Mouse (Mus musculus) hindbrain, embryonic 12.5 days (tissue): Measurements from ENCODE around the gene Lin54. TPM values are rescaled to one million over a fixed set of nuclear protein-coding genes. Genes with fewer than 3 reads are reported as not detected.

Experiments
- ATAC-seq: fragments of 200-750 bp; cut with Nextera tagmentation; 2 replicates; pipeline ENCODE4 v1.8.0; 2017; ENCODE audit warnings: moderate TSS enrichment; ENCODE audit not compliant: low FRiP score
- H3K27ac ChIP-seq: fragments of 300-500 bp; sonication (generic); 2 replicates; pipeline ENCODE4 v1.5.1; 2016; ENCODE audit warnings: mild to moderate bottlenecking
- H3K27me3 ChIP-seq: fragments of 300-500 bp; sonication (generic); 2 replicates; pipeline ENCODE4 v1.6.1; 2016; ENCODE audit warnings: mild to moderate bottlenecking
- H3K36me3 ChIP-seq: fragments of 300-500 bp; sonication (generic); 2 replicates; pipeline ENCODE4 v1.6.1; 2016; ENCODE audit warnings: mild to moderate bottlenecking
- H3K4me1 ChIP-seq: fragments of 300-500 bp; sonication (generic); 2 replicates; pipeline ENCODE4 v1.6.1; 2016
- H3K4me2 ChIP-seq: fragments of 300-500 bp; sonication (generic); replicated peaks from 2 replicates; pipeline ENCODE4 v1.6.1; 2016; ENCODE audit warnings: mild to moderate bottlenecking
- H3K4me3 ChIP-seq: fragments of 300-500 bp; sonication (generic); 2 replicates; pipeline ENCODE4 v1.5.1; 2016; ENCODE audit warnings: mild to moderate bottlenecking
- H3K9ac ChIP-seq: fragments of 300-500 bp; sonication (generic); 2 replicates; pipeline ENCODE4 v1.6.1; 2016; ENCODE audit warnings: mild to moderate bottlenecking, moderate library complexity
- H3K9me3 ChIP-seq: fragments of 300-500 bp; sonication (generic); replicated peaks from 2 replicates; pipeline ENCODE4 v1.6.1; 2016; ENCODE audit warnings: mild to moderate bottlenecking
- WGBS: fragments of 180-500 bp; shearing (Covaris S2); methylation state at CpG from one replicate; pipeline ENCODE4 v1.1.7; 2016; 5-methylcytosine and 5-hydroxymethylcytosine counted together
- polyA plus RNA-seq: library from polyadenylated mRNA; unstranded; fragments of >200 nt; fragmentation: Nextera tagmentation; extraction: Ambion mirVana; gene quantifications from 2 replicates; pipeline ENCODE4 v1.2.1, GENCODE M21; 2016

The Lin54 gene
- polyA plus RNA-seq, 1 experiment from 2014 or later: 14.4 TPM

DNA sequence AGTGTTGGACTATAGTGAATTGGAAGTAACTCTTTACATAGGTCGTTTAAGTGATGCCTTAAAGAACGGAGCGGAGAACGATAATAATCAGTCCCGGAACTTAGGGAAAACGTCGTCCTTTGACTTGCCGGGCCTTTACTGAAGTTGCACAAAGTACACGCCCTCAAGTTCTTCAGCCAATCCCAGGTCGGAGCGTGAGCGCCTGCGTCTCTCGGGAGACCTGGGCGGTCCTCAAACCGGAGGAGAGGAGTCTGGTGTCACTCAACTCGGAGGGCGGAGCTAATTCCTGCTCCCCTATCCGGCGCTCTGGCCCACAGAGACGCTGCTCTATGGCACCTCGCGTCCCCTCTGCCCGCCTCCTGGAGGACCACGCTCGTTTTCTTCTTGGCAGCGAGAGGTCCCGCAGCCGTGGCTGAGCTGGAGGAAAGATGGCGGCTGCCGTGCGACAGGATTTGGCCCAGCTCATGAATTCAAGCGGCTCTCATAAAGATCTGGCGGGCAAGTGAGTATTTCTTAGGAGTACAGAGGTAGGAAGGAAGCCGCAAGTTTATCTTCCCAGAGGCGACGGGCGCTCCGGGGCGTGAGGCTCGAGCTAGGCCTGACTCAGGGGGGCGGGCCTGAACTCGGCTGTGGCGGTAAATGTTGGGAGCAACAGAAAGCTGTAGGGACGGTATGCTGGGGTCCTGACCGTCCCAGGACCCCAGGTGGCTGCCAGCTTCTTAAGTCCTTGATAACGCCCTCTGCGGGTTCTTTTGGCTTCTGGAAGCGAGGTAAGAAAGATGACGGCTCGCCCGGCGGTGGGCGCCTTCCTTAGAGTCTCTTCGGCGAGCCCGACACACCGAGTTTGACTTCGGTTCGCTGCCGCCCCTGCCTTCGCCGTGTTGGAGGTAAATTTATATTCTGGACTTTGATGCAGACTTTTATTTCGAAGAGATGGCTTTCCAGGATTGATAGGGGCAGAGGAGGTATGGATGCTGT is 17.9 kb upstream of the Lin54 start, which contains the start of gene Cops4:
Gene Cops4 (plus strand): TSS at position 261 of the 978 bp plus-strand sequence.
- H3K9ac ChIP-seq: peak within 1 kb of the TSS; percentile 84
- peak within 1 kb of the TSS; percentile 68 for H3K4me2 ChIP-seq
- peak within 1 kb of the TSS; percentile 81 for H3K27ac ChIP-seq
- H3K4me1 ChIP-seq: peaks cover 15% of the 10 kb centered on the region
- 0 out of 2 replicates have a peak, but pooled peaks cover 2% of the 10 kb centered on the region for H3K27me3 ChIP-seq
- under 1% methylated on average over 64 of the region's 64 CpGs for WGBS
- H3K9me3 ChIP-seq: no peaks in the 10 kb centered on the region
- ATAC-seq: peak; percentile 100
- H3K4me3 ChIP-seq: peak within 1 kb of the TSS; percentile 69
- H3K36me3 ChIP-seq: no peaks in the 10 kb centered on the region

DNA sequence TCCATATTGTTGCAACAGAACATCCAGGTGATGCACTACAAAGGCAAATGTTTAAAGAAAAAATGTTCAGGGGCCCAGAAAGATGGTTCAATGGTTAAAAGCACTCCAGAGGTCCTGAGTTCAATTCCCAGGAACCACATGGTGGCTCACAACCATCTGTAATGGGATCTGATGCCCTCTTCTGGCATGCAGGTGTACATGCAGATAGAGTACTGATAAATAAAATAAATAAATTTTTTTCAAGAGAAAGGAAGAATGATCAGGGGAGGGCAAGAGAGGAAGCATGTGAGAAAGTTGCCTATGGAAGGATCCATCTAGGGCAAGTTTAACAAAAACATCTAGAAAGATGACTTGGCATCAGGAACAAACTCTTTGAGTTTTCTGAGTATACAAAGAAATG is 12.1 kb upstream of the Lin54 start:
- Histone ChIP-seq H3K9ac (no peak overlapping the region), H3K27ac (no peak overlapping the region), H3K4me3 (no peak overlapping the region), H3K4me2 (no peak overlapping the region), H3K9me3 (no peaks in the 10 kb centered on the region), H3K36me3 (no peaks in the 10 kb centered on the region), H3K4me1 (peaks cover 2% of the 10 kb centered on the region), H3K27me3 (peaks cover 5% of the 10 kb centered on the region; the same call in 1 of the 2 replicates)
- no peak for ATAC-seq

GRCm38 (mm10) chr5:100509247-100509646 is 8.8 kb upstream of the Lin54 start:
- no peak overlapping the region for H3K4me3 ChIP-seq
- no peaks in the 10 kb centered on the region for H3K4me1 ChIP-seq
- H3K4me2 ChIP-seq: no peak overlapping the region
- no peak for ATAC-seq
- H3K9me3 ChIP-seq: no peaks in the 10 kb centered on the region
- H3K36me3 ChIP-seq: no peaks in the 10 kb centered on the region
- peaks cover 4% of the 10 kb centered on the region; the same call in 1 of the 2 replicates for H3K27me3 ChIP-seq
- no peak overlapping the region for H3K27ac ChIP-seq
- 79% methylated on average over 11 of the region's 11 CpGs for WGBS
- H3K9ac ChIP-seq: no peak overlapping the region

- Histone ChIP-seq H3K4me3 (no peak overlapping the region), H3K36me3 (no peaks in the 10 kb centered on the region), H3K4me2 (peak overlapping the region; percentile 76), H3K4me1 (peaks cover 19% of the 10 kb centered on the region), H3K9ac (no peak overlapping the region; the same call in 1 of the 2 replicates), H3K27ac (no peak overlapping the region; the same call in 1 of the 2 replicates), H3K27me3 (no peaks in the 10 kb centered on the region), H3K9me3 (no peaks in the 10 kb centered on the region)
- WGBS: 88% methylated on average over 4 of the region's 4 CpGs
- no peak for ATAC-seq
Measured at GRCm38 (mm10) chr5:100501267-100501666, 828 bp upstream of the Lin54 start.

DNA sequence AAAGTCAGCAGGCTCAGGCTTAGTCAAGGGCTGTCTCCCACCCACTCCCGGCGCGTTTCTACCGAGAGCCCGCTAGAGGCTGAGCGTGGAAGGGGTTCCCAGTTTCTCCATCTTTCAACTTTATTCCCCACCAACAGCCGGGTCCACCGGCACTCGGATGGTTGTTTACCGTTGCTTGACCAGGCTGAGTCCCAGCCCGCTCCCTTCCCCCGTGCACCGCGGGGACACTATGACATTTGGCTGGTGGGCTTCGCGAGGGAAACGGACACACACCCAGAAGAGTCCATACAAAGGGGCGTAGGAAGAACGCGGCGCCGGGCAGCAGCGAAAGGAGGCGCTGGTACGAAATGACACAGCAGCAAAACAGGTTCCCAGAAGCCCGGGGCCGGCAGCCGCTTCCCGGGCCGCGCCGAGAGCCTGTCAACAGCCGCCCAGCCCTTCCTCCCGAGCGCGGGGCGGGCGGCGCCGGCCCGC is 571 bp downstream of the Lin54 start:
- Histone ChIP-seq H3K27ac (peak overlapping the region; percentile 66), H3K36me3 (no peaks in the 10 kb centered on the region), H3K4me3 (peak overlapping the region; percentile 79), H3K9ac (peak overlapping the region; percentile 61), H3K9me3 (no peaks in the 10 kb centered on the region), H3K27me3 (no peaks in the 10 kb centered on the region), H3K4me2 (peak overlapping the region; percentile 76), H3K4me1 (peaks cover 19% of the 10 kb centered on the region)
- under 1% methylated on average over 34 of the region's 41 CpGs for WGBS
- ATAC-seq: peak; percentile 17; the same call in 1 of the 2 replicates

- Histone ChIP-seq H3K4me3 (peak overlapping the region; percentile 79), H3K9me3 (no peaks in the 10 kb centered on the region), H3K4me2 (peak overlapping the region; percentile 76), H3K9ac (peak overlapping the region; percentile 61), H3K4me1 (peaks cover 19% of the 10 kb centered on the region), H3K27me3 (no peaks in the 10 kb centered on the region), H3K36me3 (no peaks in the 10 kb centered on the region), H3K27ac (0 out of 2 replicates have a peak overlapping the region, but pooled peaks have one; percentile 66)
- WGBS: 29% methylated on average over 2 of the region's 2 CpGs
- no peak for ATAC-seq
Measured at GRCm38 (mm10) chr5:100499243-100499642, 1.2 kb downstream of the Lin54 start.

DNA sequence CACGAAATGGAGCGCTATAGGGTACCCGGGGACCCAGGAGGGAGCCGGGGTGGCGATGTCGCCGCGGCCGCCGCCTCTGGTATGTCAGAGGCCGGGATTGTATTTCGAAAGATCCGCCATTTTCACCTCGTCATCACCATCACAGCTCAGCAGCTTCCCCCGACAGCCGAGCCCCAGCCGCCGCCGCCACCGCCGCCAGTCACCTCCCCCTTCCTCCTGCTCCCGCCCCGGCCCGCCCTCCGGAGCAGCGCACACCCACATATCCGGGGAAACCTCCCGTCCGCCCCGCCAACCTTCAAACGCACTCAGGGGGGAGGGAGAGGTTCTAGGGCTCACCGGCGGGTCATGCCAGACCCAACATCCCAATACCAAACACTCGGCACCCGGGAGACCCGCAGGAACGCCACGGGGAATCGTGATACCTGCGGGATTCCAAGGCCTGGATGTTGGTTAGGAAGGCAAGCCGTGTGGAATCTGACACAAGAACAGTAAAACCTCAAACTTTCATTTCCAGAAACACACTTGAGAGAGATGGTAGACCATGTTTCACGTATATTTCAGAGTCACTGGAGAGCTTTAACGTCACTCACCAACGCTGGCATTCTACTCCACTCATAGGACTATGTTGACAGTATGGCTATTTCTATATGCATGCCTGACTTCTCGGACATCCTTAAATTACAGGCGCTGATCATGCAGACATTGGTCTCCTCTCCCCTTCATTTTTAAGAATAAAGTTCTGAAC is 1.8 kb downstream of the Lin54 start:
- H3K4me3 ChIP-seq: peak overlapping the region; percentile 79
- H3K27ac ChIP-seq: peak overlapping the region; percentile 73
- no peaks in the 10 kb centered on the region for H3K36me3 ChIP-seq
- no peaks in the 10 kb centered on the region for H3K27me3 ChIP-seq
- H3K4me2 ChIP-seq: peak overlapping the region; percentile 76
- peaks cover 19% of the 10 kb centered on the region for H3K4me1 ChIP-seq
- no peaks in the 10 kb centered on the region for H3K9me3 ChIP-seq
- 1% methylated on average over 41 of the region's 46 CpGs for WGBS
- H3K9ac ChIP-seq: peak overlapping the region; percentile 80
- ATAC-seq: peak; percentile 68

GRCm38 (mm10) chr5:100491704-100492103 is 8.7 kb downstream of the Lin54 start:
- H3K4me1 ChIP-seq: no peaks in the 10 kb centered on the region
- no peaks in the 10 kb centered on the region for H3K27me3 ChIP-seq
- WGBS: 55% methylated on average over 4 of the region's 4 CpGs
- H3K27ac ChIP-seq: no peak overlapping the region
- H3K9me3 ChIP-seq: no peaks in the 10 kb centered on the region
- no peak overlapping the region for H3K4me2 ChIP-seq
- H3K4me3 ChIP-seq: no peak overlapping the region
- no peak overlapping the region for H3K9ac ChIP-seq
- ATAC-seq: no peak
- H3K36me3 ChIP-seq: no peaks in the 10 kb centered on the region

- no peak for ATAC-seq
- Histone ChIP-seq H3K27me3 (no peaks in the 10 kb centered on the region), H3K27ac (no peak overlapping the region), H3K4me3 (no peak overlapping the region), H3K9me3 (no peaks in the 10 kb centered on the region), H3K4me1 (no peaks in the 10 kb centered on the region), H3K9ac (no peak overlapping the region), H3K36me3 (peaks cover 7% of the 10 kb centered on the region; the same call in 1 of the 2 replicates), H3K4me2 (no peak overlapping the region)
- WGBS: 87% methylated on average over 2 of the region's 2 CpGs
Measured at GRCm38 (mm10) chr5:100489340-100489739, 11.1 kb downstream of the Lin54 start.

GRCm38 (mm10) chr5:100488231-100488630 is 12.2 kb downstream of the Lin54 start:
- no peak overlapping the region for H3K4me2 ChIP-seq
- H3K9me3 ChIP-seq: no peaks in the 10 kb centered on the region
- H3K36me3 ChIP-seq: peaks cover 7% of the 10 kb centered on the region; the same call in 1 of the 2 replicates
- no peak overlapping the region for H3K9ac ChIP-seq
- H3K4me3 ChIP-seq: no peak overlapping the region
- WGBS: 96% methylated on average over 3 of the region's 3 CpGs
- H3K27ac ChIP-seq: no peak overlapping the region
- no peaks in the 10 kb centered on the region for H3K27me3 ChIP-seq
- no peaks in the 10 kb centered on the region for H3K4me1 ChIP-seq
- ATAC-seq: no peak

- WGBS: 85% methylated on average over 2 of the region's 2 CpGs
- Histone ChIP-seq H3K9me3 (no peaks in the 10 kb centered on the region), H3K36me3 (peaks cover 7% of the 10 kb centered on the region; the same call in 1 of the 2 replicates), H3K4me2 (no peak overlapping the region), H3K27ac (no peak overlapping the region), H3K4me3 (no peak overlapping the region), H3K9ac (no peak overlapping the region), H3K27me3 (no peaks in the 10 kb centered on the region), H3K4me1 (no peaks in the 10 kb centered on the region)
- no peak for ATAC-seq
Measured at GRCm38 (mm10) chr5:100487120-100487519, 13.3 kb downstream of the Lin54 start.

DNA sequence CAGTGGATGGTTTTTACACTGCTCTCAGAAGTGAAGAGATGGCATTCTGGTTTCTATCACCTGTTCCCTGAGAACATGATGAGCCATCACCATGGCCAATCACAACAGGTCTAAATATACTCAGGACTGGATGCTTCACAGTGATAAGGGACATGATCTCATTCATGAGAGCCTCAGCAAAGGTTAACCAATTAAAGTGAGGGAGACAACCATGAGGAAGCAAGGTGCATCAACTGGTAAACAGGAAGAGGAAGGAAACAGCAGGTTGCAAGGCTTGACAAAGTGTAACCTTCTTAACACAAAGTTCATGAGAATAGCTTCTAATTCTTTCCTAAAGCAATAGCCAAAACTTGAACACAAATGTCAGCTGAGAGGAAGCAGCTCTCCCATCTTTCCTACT is 16.9 kb downstream of the Lin54 start:
- H3K9ac ChIP-seq: no peak overlapping the region
- no peak overlapping the region for H3K27ac ChIP-seq
- no peak for ATAC-seq
- H3K9me3 ChIP-seq: no peaks in the 10 kb centered on the region
- H3K27me3 ChIP-seq: no peaks in the 10 kb centered on the region
- H3K4me1 ChIP-seq: no peaks in the 10 kb centered on the region
- H3K4me2 ChIP-seq: no peak overlapping the region
- no peak overlapping the region for H3K4me3 ChIP-seq
- peaks cover 10% of the 10 kb centered on the region; the same call in 1 of the 2 replicates for H3K36me3 ChIP-seq
